Mouse (Mus musculus) frontal cortex, postnatal 10 days (tissue): ENCODE results near the gene Zbtb48.

ENCODE experiments used
- DNase-seq, 2 experiments: peaks; one replicate each; pipeline ENCODE4 v3.0.0; 2022; ENCODE audit warnings: low spot score in 2 of 2, mixed read lengths in 1 of 2

Zbtb48 gene

DNA sequence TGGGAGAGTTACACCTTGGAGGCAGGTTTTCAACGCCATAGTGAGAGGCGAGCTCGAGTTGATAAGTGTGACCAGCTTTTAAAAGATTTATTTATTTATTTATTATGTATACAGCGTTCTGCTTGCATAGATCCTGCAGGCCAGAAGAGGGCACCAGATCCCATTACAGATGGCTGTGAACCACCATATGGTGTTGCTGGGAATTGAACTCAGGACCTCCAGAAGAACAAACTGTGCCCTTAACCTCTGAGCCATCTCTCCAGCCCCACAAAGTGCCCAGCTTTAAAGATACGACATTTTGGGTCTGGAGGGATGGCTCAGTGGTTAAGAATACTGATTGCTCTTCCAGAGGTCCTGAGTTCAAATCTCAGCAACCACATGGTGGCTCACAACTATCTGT lies 1.6 kb upstream of the Zbtb48 start:
- no peak for DNase-seq

DNA sequence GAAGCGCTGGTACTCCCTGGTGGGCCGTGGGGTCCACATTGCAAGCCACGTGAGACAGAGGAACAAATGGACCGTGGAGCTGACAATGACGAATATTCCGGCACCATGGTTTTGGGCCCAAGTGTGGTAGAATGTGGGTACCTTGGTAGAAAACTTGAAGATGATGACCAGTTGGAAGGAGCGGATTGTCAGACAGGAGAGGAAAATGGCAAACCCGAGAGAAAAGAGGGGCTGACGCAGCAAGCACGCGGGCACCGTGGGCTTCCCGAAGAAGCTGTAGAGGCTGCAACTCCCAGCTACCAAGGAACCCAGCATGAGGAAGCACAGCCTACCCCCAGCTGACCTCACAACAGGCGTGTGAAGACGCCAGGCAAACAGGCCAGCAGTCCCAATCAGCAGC lies 985 bp upstream of the Zbtb48 start:
- DNase-seq: no peak

DNA sequence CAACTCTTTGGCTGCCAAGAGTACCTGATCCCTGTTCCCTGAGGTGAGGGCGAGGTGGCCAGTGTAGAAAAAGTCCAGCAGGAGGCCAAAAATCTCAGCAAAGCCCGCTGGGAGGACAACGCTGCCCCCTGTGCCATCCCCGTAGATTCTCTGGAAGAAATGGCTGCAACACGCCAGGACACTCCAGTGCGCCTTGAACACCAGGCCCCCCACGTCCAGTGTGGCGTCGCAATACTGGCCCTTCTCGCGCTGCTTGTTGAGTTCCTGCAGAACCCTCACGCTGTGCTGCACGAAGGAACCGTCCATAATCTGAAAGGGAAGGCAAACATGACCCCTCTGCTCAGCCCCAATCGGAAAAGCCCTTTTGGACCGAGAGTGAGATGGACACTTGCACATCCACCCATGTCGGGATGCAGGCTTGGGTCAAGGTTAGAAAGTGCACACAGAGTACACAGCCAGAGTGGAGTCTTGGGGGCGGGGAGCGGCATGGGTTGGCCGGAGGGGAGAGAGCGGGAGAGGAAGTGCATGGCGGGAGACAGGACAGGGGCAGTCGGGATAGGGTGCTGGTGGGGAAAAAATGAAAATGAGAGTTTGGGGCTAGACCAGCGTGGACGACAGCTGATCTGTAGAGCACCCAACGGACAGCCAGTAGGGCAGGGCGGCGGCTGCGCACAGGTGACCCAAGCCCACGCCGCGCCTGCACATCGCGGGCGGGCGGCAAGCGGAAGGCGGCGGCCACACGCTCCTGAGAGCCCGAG lies 541 bp downstream of the Zbtb48 start:
- DNase-seq: no peak

DNA sequence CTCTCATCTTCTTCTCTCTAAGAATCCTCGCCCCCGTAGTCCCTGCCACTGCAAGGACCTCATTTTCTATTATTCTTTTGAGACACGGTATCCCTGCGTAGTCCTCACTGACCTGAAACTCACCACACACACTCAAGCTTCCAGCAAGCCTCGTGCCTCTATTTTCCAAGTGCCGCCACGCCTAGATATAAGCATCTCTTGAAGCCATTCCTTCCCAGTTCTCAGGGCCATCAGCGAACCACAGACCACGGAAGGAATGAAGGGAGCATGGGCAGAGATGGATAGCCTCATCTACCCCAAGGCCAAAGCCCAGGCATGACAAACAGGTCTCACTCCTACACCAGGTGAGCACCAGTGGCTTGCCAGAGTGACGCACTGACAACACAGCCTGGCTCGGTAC lies 2.9 kb downstream of the Zbtb48 start:
- DNase-seq: no peak

DNA sequence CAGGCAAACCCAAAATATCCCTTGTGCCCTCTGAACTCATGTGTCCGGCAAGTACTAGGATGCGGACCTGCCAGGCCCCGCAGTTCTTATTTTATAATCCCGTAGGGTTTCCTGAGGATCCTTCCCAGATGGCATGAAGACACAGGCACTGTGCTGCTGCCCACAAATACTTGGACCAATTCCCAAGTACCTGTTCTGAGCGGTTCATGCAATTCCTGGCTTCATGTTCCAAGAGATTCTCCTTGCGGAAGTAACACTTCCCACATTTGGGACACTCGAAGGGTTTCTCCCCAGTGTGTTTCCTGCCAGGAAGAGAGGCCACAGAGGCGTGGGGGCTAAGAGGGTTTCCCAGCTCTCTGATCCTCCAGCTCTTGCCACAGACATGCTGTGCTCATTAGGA lies 5.0 kb downstream of the Zbtb48 start:
- DNase-seq: no peak

DNA sequence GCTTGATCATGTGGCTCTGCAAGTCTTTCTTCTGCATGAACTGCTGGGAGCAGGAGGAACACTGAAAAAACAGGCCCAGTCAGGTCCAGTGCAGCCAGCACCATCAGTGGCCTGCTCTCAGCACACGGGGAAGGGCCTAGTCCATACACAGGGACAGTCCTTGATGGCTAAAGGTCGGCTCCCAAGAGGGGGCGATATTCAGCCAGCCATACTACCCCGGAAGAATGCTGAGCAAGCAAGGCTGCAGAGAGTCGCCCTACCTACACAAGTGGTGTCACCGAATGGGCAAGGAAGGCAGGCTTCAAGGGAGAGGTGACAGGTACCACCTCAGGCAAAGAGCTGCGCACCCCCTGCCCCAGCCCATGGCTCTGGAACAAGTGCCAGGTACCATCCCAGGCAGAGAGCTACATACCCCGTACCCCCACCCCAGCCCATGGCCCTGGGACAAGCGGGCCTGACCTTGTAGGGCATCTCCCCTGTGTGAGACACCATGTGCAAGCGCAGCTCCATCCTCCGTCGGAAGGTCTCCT lies 5.8 kb downstream of the Zbtb48 start:
- DNase-seq: no peak

DNA sequence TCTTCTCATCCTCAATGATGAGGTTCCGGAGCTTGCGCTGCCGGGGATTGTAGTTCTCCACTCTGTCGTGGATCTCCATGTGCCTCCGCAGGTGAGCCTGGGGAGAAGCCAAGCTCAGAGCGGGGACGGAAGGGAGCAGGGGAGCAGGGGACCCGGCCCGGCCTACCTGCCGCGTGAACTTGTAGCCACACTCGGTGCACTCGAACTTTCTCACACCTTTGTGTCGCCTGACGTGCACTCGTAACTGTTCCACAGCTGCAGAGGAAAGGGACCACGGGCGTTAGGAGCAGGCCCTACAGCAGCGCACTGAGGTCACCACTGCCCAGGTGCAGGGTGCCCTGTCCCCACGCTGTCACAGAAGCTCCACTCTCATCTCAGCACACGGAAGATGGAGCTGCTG lies 7.4 kb downstream of the Zbtb48 start:
- no peak for DNase-seq

DNA sequence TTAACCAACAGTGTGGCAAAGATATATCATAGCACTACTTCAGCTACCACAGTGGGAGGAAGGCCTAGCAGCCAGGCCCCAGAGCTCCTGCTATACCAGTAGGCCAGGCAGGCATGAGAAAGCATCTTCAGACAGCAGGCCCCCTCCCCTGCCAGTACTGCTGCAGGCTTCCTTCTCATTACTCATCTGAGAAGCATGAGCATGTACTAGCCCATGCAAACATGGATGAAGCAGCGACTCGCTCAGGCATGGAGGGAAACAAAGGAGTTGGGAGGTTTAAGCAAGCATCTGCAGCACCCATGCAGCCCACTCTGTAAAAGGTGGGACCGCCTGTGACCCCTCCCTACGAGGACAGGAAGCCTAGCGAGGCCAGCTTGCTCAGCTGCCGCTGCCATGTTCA lies 8.4 kb downstream of the Zbtb48 start:
- DNase-seq: no peak

DNA sequence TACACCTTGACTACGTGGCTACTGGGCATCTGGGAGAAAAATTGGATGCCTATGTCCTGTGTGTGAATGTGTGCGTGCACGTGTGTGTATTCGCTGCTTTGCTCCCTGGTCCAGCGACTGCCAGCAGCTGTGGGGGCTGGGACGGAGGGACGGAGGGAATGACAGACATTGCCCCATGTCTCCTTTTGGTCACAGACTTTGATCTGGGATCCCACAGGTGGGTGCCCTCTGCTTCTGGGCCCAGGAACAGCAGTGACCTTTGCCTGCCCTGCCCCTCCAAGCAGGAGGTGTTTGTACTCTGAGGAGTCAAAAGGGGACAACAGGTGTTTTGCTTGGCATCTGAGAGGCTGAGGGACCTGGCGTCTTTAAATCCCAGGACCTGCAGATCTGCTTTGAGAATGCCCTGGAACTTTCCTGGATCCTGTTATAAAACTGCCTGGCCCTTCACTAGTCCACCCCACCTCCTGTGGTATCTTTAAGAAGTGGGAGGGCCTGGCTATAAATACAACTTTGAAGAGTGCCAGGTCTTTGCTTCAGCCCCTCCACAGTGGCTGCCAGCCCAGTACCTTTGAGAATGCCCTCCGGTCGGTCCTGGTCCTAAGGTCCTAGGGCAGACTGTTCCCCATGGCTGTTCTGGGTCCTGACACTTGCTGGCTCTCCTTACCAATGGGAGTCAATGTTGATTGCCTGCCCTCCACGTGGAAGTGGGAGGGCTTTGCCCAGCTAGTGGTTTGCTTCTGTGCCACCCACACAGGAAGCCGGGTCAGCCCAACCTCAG lies 14.2 kb downstream of the Zbtb48 start:
- no peak for DNase-seq

DNA sequence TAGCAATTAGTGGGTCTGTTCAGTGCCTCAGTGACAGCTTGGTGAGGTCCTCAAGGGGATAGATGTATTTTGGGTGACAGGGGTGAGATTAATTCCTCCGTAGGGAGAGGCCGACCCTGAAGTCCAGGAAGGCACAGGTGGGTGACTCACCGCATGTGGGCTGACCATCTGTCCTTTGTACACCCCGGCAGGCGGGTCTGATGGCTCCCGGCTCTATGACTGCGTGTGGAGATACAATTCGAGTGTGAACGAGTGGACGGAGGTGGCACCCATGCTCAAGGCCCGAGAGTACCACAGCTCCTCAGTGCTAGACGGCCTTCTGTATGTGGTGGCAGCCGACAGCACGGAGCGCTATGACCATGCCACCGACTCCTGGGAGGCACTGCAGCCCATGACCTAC lies 15.4 kb downstream of the Zbtb48 start:
- no peak for DNase-seq

DNA sequence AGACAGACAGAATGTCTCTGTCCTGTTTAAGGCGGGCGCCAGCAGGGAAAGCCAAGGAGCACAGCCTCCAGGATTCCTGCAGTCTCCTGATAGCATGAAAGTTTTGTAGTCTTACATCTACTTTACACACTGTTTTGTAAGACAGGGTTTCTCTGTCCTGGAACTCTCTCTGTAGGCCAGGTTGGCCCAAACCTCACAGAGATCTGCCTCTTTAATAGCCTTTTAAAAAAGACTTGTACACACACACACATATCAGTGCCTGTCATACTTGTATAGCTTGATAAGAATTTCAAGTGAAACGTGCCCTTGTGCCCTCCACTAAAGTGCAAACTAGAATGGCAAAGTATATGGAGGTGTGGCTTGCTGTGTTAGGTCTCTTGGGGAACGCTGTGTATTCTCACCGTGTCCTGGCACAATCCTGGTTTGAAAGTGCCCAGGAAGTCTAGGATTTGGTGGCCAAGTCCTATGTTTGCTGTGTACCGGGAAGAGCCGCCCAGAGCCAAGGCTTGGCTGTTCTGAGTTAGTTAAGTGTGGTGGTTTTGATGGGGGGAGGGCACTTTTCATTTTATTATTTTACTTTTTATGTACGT lies 16.2 kb downstream of the Zbtb48 start:
- no peak for DNase-seq

DNA sequence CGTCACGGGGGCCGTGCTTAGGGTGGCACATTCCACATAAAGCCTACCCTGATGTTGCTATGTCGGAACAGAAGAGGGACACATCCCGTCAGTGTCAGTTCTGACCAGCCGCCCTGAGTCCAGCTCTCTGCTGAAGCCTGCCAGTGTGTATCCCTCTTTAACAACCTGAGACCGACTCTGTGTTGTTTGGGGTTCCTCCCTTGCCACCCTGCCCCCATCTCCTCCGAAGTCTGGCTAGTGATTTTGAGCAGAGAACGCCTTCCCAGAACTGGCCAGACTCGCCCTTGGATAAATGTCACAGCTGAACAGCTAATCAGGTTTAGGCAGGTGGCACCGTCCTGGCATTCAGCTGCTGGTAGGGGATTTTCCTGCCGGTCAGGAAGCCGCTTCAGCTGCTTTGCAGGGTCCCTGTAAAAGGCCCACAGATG lies 16.8 kb downstream of the Zbtb48 start:
- DNase-seq: no peak

DNA sequence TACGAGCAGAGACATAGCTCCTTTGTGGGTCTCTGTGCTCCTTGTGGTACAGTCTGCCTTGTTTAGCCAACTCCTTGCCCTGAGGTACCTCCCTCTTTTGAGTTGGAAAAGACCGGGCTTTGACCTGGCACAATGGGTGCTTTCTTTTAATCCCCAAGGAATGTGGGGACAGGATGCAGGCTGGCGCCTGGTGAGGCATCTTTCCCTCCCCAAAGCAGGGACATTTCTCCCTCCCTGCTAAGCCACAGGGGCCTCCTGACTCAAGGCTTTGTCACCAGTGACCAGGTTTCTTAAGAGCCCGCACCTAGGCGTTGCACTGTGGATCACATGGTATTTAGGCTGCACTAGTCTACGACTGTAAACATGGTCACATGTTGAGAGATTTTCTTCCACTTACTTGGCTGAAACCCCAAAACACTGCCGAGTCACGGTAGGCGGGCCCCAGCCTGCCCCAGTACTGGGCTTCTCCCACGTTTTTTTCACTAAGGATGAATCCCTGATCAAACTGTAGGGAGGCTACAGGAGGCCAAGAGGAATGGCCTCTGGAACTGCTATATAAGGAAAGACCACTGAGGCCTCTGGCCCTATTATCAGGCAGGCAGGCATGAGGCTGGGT lies 17.3 kb downstream of the Zbtb48 start:
- no peak for DNase-seq

DNA sequence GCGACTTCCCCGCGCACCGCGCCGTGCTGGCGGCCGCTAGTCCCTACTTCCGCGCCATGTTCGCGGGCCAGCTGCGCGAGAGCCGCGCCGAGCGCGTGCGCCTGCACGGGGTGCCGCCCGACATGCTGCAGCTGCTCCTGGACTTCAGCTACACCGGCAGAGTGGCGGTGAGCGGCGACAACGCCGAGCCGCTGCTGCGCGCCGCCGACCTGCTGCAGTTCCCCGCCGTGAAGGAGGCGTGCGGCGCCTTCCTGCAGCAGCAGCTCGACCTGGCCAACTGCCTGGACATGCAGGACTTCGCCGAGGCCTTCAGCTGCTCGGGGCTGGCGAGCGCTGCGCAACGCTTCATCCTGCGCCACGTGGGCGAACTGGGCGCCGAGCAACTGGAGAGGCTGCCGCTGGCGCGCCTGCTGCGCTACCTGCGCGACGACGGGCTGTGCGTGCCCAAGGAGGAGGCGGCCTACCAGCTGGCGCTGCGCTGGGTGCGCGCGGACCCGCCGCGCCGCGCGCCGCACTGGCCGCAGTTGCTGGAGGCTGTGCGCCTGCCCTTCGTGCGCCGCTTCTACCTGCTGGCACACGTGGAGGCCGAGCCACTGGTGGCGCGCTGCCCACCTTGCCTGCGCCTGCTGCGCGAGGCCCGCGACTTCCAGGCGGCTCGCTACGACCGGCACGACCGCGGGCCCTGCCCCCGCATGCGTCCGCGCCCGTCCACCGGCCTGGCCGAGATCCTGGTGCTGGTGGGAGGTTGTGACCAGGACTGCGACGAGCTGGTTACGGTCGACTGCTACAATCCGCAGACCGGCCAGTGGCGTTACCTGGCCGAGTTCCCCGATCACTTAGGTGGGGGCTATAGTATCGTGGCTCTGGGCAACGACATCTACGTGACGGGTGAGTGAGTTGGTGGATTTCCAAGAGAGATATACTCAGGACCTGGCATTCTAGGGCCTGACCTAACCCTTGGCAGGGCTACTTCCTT lies 18.1 kb downstream of the Zbtb48 start:
- DNase-seq: peak in 1 of 2 experiments; percentile 68

DNA sequence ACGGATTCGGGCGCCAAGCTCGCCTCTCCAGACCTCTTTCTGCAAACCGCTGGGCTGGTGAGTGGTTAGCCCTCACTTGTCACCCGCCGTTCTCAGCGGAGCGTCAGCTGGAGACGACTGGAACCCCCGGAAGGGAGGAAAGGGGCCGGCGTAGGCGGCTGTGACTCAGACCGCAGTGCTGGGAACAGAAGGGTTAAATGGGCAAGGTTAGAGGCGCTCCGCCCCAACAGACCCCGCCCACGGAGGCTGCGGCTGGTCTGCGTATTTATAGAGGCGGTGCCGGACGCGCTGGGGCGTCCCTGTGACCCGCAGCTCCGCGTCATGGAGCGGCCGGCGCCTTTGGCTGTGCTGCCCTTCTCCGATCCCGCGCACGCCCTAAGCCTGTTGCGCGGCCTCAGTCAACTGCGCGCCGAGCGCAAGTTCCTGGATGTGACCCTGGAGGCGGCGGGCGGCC lies 18.8 kb downstream of the Zbtb48 start, which contains the start of gene Klhl21:
Klhl21 (plus strand) TSS at position 182 of the 454 bp plus-strand sequence.
- peak; percentile 90 to 92 for DNase-seq

DNA sequence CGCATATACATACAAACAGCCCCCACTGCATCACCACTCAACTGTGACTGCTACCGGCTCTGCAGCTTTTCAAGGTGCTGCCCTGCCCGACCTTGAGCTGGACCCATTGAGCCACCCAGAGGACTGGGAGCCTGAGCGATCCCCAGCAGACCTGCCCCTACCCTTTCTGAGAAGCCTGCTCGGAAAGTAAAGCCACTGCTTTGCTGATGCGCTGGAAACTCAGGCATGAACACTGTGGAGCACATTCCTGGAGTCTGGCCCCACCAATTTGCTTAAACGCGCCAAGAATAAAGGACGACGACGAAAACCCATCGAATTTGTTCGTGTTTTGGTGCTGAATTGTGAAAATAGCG lies 19.3 kb downstream of the Zbtb48 start:
- no peak for DNase-seq

DNA sequence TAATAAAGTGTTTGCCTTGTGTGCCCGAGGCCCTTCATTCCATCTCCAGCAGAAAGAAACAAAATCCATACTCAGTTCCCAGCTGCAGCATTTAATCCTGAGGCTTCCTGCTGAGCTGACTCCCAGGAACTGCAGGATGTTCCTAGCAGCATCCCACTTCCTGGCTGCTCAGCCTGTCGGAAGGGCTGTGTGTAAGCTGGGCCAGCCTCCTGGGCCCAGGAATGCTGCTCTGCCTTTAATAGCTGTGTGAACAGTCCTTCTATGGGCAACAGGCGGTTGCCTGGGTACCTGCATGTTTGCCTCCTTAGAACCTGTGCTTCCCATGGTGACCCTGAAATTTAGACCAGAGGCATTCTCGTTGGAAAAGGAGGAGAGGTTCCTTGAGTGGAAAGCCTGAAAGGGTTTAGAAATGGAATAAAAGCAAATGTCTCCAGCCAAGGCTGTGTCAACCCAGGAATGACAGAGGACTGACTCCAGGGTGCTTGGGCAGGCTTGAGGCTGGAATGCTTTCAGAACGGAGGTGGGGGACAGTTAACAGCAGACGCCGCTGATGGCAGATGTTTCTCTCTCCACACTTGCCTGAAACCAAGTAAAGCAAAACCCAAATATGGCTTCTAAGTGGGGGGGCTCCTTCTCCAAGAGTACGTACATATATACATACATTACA lies 19.9 kb downstream of the Zbtb48 start:
- no peak for DNase-seq

DNA sequence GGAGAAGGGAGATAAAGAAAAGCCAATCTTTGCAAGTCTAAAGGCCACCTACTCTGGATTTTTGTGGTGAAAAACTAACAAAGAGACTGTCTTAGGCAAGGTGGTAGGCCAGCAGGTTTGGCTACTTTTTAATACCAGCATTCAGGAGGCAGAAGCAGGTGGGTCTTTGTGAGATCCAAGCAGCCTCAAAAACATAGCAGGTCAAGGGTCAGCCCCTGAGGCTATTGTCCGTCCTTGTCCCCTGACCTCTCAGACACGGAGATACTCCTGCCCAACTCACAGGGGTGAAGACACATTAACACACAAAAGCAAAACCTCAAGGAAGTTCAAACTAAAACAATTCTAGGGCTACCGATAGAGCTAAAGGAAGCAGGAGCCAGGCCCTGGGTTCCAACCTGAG lies 20.7 kb downstream of the Zbtb48 start:
- no peak for DNase-seq

DNA sequence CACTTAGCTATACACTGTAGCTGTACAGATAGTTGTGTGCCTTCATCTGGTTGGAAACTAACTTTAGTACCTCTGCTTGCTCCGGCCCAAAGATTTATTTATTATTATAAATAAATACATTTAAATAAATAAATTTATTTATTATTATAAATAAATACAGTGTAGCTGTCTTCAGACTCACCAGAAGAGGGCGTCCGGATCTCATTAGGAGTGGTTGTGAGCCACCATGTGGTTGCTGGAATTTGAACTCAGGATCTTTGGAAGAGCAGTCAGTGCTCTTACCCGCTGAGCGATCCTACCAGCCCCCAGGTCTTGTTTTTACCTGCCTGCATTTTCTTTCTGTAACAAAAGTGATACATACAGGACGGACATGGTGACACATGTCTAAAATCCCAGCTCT lies 21.3 kb downstream of the Zbtb48 start:
- no peak for DNase-seq

DNA sequence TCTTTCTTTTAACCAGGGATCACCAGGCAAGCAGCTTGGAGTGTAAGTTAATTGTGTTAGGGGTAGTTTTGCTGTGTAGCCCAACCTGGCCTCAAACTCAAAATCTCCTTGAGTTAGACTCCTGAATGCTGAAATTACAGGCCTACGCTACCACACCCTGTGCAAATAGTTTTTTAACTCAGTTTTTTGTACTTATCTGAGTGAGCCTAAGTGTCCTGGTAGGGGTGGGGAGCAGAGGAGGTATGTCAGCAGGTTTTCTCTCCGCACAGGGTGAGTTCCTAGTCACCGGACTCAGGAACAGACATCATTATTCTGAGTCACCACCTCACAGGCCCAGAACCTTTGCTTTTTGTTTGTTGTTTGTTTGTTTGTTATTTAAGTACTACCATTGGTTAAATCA lies 25.4 kb downstream of the Zbtb48 start:
- DNase-seq: no peak
